Mouse (Mus musculus) ES-Bruce4 (cell line): ENCODE measurements around the gene Tekt4.

ENCODE experiments used
- CTCF ChIP-seq: IDR thresholded peaks from one replicate; pipeline ENCODE4 v1.8.1; 2011; ENCODE audit warnings: low read depth, low read length
- EP300 ChIP-seq: IDR thresholded peaks from 2 replicates; pipeline ENCODE4 v1.6.1; 2011; ENCODE audit warnings: low read depth, low read length; ENCODE audit not compliant: insufficient read depth
- POLR2A ChIP-seq: IDR thresholded peaks from one replicate; pipeline ENCODE4 v1.8.1; 2011; ENCODE audit warnings: low read length; ENCODE audit not compliant: insufficient read depth

GRCm38 (mm10) chr17:25467781-25468180 lies 13.4 kb downstream of the Tekt4 start:
- TF ChIP-seq EP300 (no peak), CTCF (no peak), POLR2A (no peak)
